Mouse (Mus musculus) cerebellum, adult 8-10 months (tissue): ENCODE results near the gene Clec4a3.
"Not testable (repeated sequence)": the region's sequence is repeated elsewhere in the genome, so short reads cannot be mapped to it uniquely, and the experiment has no call there.

Experiments
- DNase-seq: peaks from one replicate; pipeline ENCODE4 v3.0.0; 2022

The Clec4a3 gene

DNA sequence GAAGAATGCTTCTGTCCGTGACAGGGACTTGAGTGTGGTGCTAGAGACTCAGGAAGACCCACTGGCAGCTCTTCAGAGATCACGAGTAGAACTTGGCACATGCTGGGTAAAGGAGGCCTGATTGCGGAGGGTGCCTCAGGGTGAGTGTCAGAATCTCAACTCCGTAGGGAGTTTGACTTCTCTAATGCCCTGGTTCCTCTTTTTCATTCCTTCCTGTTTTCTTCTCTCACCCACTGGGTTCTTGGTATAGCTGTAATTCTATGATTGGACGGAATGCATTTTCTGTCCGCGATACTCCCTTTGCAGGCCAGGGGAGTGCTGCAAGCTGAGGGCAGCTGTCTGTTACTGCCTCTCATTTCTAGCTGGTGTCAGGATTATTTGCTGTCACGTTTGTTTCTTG is at the start of gene Clec4a3:
Gene Clec4a3, plus strand, starts transcription at position 115 of the 400 bp plus-strand sequence.
- DNase-seq = no peak

DNA sequence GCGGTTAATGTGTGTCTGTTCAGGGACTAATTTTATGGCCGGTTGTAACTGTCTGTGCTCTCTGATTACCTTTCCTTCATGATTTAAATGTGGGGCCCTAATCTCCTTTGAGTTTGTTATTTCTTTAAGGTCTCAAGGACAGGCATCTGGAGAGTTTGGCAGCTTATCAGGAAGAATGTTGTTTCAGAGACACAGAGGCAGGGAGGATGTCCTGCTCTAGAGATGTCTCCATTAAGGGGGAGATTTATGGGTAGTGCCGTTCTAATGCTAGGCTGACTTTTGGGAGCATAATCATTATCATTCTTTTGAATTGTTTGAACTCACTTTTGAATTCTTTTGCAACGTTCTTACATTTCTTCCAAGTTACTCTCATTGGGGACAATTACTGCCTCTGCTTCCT is 32.4 kb upstream of the Clec4a3 start:
- DNase-seq = no peak

DNA sequence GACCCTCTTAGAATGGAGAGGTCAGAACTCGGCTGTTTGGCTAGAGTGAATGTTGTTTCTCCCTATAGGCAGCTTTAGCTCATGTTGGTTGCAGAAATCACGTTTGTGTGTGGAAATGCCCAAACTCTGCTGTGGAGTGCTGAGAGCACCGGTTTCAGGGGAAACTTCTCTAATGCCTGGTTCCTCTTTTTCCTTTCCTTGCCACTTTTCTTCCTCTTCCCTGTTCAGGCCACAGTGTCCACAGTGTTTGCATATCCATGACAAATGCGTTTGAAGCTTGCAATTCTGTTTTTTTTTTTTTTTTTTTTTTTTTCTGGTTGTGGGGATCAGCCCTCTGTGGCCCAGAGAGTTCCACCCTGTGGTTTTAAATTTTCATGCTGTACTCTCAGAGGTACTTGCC is 30.9 kb upstream of the Clec4a3 start, which contains the start of gene Clec4a1:
Gene Clec4a1, plus strand, starts transcription at position 398 of the 400 bp plus-strand sequence.
- no peak for DNase-seq

DNA sequence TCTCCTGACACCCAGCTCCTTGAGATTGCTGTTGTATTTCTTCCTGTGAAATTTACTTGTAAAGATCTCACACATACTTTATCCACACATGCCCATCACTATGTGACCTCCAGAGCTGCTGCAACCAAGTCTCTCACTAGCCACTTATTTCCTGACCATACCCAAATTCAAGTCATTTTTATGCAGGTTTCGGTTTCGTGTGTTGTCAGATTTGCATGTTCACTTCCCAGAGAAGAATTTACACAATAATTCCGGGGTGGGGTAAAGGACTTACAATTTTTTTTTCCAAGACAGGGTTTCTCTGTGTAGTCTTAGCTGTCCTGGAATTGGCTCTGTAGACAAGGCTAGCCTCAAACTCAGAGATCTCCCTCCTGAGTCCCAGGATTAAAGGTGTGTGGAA is 17.5 kb upstream of the Clec4a3 start:
- DNase-seq = no peak

DNA sequence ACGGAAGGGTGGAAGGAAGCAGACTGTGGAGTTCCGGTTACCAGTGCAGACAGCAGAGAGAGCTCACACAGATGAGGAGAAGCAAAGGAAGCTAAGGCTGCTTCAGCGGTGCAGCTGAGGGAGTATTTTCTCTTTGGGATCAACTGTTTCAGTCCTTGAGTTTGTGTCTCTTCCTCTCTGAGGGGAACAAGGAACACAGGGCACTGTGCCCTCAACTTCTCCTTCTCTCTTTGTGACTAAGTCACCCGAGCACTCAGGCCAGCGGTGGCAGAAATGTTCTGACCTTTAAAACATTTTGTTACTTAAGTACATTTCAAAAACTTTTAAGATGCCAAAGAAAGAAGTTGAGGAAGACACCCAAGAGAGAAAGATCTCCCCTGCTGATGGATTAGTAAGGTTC is 12.7 kb upstream of the Clec4a3 start:
- DNase-seq = no peak

DNA sequence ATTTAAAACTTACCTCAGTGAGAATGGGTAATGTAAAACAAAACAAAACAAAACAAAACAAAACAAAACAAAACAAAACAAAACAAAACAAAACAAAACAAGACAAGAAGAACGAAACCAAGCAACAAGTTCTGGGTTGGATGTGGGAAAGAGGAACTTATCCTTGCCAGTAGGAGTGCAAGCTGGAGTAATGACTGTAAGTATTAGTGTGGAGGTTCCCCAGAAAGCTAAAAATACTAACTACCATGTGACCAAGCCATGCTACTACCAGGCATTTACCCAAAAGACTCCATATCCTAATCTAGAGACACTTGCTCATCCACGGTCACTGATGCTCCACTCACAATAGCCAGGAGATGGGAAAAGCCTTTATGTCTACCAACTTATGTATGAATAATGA is 5.6 kb upstream of the Clec4a3 start:
- no peak for DNase-seq

DNA sequence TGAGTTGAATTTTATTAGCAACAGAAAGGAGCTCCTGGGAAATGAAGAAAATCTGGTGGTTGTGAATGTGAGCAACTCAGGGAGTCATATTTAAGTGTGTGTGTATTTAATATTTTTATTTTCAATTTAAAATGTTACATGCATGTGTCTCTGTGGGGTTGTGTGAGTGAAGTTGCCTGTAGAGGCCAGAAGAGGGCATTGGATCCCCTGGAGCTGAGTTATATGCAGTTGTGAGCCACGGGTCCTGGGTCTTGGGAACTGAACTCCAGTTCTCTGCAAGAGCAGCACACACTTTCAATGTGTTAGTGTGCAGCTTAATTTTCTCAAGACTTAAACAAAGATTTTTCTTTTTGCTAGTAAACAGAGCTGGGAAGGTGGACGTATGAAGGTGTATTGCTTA is 12.2 kb downstream of the Clec4a3 start:
- no peak for DNase-seq

DNA sequence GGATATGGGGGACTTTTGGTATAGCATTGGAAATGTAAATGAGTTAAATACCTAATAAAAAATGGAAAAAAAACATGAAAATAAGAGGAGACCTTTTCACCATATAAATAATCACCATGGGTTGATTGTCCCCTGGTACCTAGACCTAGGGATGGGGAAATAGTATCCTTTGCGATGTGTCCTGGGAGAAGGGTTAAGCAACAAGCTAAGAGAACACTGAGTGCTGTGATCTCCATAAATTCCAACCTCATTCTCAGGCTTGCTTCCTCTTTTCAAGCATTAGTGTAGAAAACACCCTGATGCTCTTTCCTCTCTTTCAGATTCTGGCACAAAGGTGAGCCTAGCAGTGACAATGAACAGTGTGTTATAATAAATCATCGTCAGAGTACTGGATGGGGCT is 16.7 kb downstream of the Clec4a3 start:
- DNase-seq = no peak

DNA sequence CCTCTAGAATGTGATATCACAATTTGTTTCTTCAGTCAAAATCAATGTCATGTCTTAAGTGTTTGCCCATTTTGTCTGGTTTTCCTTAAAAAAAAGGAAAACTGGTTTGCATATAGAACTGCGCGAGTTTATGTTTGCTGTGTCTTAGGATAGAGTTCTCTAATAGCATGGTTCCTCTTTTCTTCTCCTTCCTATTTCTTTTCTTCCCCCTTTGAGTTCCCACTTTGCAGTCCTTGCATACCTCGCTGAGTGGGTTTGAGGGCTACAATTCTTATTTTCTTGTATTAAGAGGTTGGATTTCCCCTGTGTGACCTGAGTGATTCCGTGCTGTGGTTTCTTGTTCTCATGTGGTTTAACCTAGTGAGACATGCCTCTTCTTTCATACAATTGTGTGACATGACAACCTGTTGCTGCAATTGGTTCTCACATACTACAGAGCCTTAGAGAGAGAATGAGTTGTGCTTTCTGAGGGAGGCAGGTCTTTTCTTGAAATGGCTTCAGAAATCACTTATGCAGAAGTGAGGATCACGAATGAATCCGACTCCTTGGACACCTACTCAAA is 37.6 kb downstream of the Clec4a3 start, which contains the start of gene Clec4a4:
Gene Clec4a4, plus strand, starts transcription at position 492 of the 562 bp plus-strand sequence.
- no peak for DNase-seq

DNA sequence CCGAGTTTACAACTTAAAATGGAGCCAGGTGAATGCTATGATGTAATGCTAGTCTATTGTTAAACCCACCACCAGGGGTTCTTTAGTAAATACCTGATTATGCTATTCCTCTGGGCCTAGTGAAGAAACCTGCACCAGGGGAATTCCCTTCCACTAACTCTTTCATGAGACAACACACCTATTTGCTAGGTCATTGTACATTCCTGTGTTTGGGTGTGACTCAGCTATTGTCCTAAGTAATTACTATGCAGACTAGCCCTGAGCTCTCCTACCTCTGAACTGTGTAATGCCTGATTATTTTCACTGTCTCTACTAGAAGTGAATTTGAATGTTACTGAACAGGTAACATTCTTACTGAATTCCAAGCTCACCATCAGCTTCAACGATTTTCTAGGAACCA is 52.4 kb downstream of the Clec4a3 start:
- not testable (repeated sequence) for DNase-seq

DNA sequence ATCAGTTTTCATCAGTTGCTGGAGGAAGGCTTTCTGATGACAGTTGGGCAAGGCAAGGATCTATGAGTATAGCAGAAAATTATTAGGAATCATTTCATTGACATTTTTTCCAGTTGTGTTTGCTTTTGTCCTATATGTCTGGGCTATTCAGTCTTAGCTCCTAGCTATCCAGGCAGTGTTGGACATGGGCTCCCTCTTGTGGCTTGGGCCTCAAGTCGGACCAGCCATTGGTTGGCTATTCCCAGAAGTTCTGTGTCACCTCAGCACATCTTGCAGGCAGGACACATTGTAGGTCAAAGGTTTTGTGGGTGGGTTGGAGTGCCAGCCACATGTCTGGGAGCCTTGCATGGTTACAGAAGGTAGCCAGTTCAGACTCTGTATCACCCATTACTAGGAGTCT is 53.3 kb downstream of the Clec4a3 start:
- DNase-seq = no peak
